Mouse (Mus musculus) brain, embryonic 14.5 days (tissue): ENCODE measurements around the gene Mien1.

Experiments
- CTCF ChIP-seq: fragments of 200-500 bp; IDR thresholded peaks from 2 replicates; pipeline ENCODE4 v1.5.1; 2012; ENCODE audit warnings: inconsistent platforms, mild to moderate bottlenecking, moderate library complexity, borderline replicate concordance; ENCODE audit not compliant: insufficient read depth, insufficient read length; ENCODE audit errors: extremely low read depth
- POLR2A ChIP-seq: fragments of 200-500 bp; IDR thresholded peaks from 2 replicates; pipeline ENCODE4 v1.6.1; 2012; ENCODE audit warnings: mild to moderate bottlenecking, inconsistent platforms, borderline replicate concordance; ENCODE audit not compliant: poor library complexity, insufficient read depth, insufficient read length, severe bottlenecking; ENCODE audit errors: extremely low read depth

DNA sequence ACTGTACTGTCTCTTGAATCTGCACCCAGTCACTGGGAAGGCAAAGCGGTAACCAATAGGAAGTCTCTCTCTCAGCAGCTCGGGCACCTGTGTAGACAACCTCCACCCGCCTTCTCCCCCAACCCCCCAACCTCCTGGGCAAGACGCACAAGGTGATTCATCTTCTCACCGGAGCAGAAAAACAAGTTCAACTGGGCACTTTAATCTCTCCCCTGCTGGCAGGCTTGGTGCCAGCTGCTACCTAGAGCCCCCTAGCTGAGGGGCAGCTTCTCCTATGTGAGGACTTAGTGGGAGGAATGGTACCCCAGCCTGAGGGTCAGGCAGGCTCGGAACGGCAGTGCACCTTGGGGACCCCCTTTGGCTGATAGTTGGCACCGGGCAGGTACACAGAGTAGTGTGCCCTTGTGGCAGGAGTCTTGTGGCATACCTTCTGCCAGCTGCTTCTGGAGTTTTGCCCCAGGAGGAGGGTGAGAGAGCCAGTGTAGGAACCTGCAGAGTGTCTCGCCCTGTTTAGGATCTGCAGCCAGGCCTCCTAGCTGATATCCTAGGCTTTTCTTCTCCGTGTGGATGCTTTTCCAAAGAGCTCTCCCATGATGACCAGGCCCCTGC lies 19.7 kb downstream of the Mien1 start:
- TF ChIP-seq CTCF: no peak
- no peak for TF ChIP-seq POLR2A
